Mouse (Mus musculus): ENCODE results near the gene Rasd1.

Gene Rasd1

GRCm38 (mm10) chr11:59964818-59965217, at the start of gene Rasd1:
Gene Rasd1, minus strand, starts transcription at chr11:59964944.
- DNase-seq (ENCODE audit: low read depth, low spot score): peak; percentile 52

GRCm38 (mm10) chr11:60011516-60011915, 46.8 kb upstream of the Rasd1 start:
- DNase-seq (ENCODE audit: low read depth, low spot score): no peak

- no peak for DNase-seq (ENCODE audit: low read depth, low spot score)
These were observed 44.7 kb upstream of the Rasd1 start for GRCm38 (mm10) chr11:60009451-60009850.

DNA sequence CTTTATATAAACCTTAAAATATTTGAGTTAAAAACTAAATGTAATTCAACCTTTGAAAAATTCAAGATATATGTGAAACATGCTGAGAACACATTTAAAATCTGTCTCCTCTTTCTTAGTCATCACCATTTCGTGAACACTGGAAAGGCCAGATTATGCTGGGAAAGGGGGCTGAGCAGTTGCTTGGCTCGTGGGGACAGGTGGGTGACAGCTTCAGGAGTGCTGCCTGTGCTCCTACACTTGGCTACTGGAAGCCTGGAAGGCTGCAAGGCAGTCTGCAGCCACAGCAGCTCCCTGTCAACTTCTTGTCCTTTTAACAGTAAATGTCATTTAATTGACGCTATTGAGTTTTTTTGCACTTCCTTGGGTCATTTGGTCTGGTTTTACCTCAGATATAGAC, 41.1 kb upstream of the Rasd1 start:
- DNase-seq (ENCODE audit: low read depth, low spot score): no peak

DNA sequence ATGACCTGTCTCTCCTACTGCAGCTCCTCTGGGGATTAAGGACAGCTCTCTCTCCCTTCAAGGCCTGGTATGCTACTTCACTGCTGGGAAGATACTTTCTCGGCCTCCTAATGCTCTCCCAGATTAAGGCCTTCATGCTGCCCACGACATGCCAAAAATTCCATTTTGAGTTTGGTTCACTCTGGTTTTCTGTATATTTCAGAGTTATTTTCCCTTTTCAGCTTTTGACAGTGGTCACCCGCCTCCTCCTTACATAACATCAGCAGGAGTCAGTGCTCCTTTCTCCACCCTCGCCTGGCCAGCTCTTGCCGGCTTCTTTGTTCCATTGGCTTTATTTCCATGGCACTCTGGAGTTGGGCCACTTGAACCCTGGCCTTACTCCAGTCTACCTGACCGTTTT, 40.0 kb upstream of the Rasd1 start:
- DNase-seq (ENCODE audit: low read depth, low spot score): no peak

- DNase-seq (ENCODE audit: low read depth, low spot score): no peak
These were observed 39.1 kb upstream of the Rasd1 start for GRCm38 (mm10) chr11:60003811-60004210.

DNA sequence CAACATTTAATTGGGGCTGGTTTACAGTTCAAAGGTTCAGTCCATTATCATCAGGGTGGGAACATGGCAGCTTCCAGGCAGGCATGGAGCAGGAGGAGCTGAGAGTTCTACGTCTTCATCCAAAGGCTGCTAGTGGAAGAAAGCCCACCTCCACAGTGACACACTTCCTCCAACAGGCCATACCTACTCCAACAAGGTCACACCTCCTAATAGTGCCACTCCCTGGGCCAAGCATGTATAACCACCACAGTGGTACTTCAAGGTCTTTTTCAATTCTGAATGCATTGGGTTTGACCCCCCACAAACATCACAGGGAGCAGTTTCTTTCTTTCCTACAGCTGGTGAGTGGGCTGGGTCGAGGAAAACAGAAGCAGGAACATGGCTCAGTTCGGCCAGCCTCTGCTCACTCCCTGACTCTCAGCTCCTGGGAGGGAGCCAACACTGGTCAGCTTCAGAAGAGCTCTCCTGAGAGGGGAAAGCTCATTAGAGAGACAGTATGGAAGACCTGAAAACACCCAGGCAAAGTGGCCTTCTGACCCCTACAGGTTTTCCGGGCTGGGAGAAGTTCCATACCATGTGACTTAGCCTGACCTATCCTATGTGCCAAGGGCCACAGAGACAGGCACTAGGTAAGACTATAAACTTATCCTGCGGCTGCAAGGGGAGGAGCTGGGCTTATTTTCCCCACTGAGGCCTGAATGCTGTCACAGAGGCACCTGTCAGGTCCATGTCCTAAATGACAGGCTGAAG, 36.7 kb upstream of the Rasd1 start:
- no peak for DNase-seq (ENCODE audit: low read depth, low spot score)

DNA sequence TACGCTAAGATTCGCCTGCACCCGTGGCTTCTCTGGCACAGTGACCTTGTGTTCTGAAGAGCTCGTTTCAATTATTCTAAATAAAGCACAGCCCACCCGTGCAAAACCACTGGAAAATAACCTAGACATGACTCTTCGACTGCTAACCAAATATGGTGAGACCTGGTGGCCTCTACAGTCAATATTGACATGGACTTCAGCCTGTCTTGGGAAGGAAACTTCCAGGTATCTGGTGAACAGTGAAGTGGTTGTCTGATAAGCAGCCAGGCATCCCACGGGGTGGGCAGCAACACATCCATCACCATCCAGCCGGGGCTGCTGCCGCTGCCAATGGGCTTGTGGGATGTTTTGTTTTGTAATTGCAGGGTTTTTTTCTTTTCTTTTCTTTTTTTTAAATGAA, 29.6 kb upstream of the Rasd1 start:
- no peak for DNase-seq (ENCODE audit: low read depth, low spot score)

DNA sequence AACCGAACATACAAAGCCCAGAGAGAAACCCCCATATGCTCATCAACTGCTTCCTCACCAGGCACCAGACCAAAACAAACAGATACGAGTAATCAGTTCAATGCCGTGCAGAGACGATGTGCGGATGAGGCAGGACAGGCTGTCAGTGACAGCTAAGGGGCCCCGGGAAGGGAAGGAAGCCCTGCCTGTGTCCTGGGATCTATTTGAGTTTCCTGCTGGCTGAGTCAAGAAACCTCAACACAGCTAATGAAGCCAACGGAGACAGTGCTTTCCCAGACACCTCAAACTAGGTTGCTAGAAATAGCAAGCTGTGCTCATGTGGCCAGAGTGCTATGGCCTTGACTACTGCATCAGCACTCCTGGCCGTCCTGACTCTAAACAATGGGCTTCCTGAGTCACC, 26.6 kb upstream of the Rasd1 start:
- no peak for DNase-seq (ENCODE audit: low read depth, low spot score)

DNA sequence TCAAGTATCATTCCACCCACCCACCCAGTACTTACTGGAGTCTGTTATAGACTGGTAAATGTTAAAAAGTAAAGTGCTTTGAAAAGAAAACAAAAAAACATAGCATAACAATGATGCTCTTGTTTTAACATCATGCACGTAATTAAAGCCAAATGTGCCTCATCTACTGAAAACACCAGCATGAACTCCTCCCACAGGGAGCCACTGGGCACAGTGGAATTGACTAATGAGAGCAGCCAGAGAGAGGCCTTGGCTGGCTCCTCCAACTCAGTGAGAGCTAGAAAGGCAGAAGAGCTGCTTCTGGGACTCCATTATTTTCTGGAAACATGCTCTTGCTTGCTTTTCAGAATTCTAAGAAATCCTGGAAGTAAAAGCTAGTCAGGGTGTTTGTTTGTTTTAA, 24.7 kb upstream of the Rasd1 start:
- no peak for DNase-seq (ENCODE audit: low read depth, low spot score)

DNA sequence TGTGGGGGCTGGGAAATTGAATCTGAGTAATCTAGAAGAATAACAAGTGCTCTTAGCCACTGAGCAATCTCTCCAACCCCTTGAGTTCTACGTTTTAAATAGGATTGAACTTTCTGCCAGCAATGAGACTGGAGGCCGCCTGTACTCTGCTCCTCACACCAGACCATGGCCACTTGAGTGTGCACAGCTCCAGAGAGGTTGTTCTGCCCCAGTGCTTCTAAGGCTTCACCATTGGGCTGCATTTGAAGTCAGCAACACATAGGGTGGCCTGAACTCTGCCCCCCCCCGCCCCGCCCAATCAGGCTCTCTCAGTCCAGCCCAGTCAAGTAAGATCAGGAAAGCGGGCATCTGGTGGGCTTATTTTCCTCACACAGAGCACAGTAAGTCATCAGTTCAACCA, 13.1 kb upstream of the Rasd1 start:
- no peak for DNase-seq (ENCODE audit: low read depth, low spot score)

DNA sequence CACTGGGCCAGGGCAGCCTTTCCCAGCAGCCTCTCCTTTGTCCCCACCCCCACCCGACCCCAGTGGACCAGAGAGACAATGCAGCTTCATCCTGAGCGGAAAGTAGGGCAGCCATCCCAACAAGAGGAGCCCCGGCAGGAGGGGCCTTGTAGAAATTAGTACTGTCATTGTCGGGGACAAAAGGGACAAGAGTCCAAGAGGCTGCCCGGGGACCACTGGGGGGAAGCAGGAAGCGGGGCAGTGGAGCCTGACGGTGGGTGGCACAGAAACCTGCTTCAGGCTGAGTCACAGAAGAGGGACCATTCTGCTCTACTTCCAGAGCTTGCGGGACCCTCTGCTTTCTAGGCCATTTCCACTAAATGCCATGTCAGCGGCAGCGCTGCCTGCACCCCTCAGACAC, 10.5 kb upstream of the Rasd1 start:
- DNase-seq (ENCODE audit: low read depth, low spot score): no peak

GRCm38 (mm10) chr11:59973389-59973788, 8.6 kb upstream of the Rasd1 start:
- DNase-seq (ENCODE audit: low read depth, low spot score): no peak

GRCm38 (mm10) chr11:59971691-59972090, 6.9 kb upstream of the Rasd1 start:
- DNase-seq (ENCODE audit: low read depth, low spot score): no peak

- DNase-seq (ENCODE audit: low read depth, low spot score): no peak
These were observed 6.0 kb upstream of the Rasd1 start for GRCm38 (mm10) chr11:59970780-59971179.

DNA sequence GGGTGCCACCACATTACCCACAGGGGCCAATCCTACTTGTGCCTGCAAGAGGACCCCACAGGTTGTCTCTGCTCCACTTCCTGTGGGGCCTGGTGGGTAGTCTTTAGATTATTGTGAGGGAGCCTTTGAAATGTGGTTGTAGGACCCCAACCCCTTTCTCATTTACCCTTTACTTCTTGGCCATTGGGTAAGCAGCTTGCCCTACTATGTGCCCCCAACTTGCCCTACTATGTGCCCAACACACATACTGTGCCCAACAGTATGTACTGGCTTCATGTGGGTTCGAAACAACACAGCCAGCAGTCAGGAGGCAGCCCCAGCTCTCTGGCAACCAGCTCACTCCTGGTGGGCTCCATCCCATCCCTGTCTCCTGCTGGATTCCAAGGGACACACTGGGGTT, 3.0 kb upstream of the Rasd1 start:
- DNase-seq (ENCODE audit: low read depth, low spot score): no peak

DNA sequence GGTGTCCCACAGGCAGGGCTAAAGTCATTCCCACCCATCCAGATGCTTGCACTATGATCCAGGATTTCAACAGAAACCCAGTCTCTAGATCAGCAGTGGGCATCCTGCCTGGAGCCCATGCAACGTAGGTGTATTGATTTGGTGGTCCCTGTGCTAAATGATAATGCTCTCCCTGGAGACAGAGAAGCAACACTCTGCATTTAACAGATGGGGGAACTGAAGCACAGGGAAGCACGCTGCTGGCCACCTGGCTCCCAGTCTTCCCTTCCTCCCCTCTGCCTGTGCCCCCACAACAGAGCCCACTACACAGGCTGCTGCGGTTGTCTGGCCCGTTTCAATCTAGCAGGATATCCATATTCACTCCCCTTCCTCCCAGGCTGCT, 1.3 kb upstream of the Rasd1 start:
- no peak for DNase-seq (ENCODE audit: low read depth, low spot score)

GRCm38 (mm10) chr11:59965227-59966101, 720 bp upstream of the Rasd1 start:
- peak; percentile 67 for DNase-seq (ENCODE audit: low read depth, low spot score)

DNA sequence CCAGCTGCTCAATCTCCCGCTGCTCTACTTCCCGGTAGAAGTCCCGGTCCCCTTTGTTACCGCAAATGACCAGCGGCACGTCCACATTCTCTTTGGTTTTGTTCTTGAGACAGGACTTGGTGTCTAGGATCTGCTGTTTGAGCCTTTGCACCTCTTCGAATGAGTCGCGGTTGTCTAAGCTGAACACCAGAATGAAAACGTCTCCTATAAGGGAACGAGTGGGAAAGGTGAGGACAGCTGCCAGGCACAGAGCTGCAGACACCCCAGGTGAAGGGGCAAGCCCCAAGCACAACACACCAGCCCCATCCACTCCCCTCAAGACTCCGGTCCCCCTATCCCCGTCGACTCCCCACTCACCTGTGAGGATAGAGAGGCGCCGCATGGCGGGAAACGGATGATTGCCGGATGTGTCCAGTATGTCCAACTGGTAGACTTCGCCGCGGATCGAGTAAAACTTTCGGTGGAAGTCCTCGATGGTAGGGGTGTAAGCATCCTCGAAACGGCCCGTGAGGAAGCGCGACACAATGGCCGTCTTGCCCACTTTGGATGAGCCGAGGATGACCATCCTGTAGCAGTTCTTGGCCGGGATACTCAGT, 483 bp downstream of the Rasd1 start:
- no peak for DNase-seq (ENCODE audit: low read depth, low spot score)

- peak; percentile 11 for DNase-seq (ENCODE audit: low read depth, low spot score)
These were observed 1.2 kb downstream of the Rasd1 start for GRCm38 (mm10) chr11:59963364-59964162.

DNA sequence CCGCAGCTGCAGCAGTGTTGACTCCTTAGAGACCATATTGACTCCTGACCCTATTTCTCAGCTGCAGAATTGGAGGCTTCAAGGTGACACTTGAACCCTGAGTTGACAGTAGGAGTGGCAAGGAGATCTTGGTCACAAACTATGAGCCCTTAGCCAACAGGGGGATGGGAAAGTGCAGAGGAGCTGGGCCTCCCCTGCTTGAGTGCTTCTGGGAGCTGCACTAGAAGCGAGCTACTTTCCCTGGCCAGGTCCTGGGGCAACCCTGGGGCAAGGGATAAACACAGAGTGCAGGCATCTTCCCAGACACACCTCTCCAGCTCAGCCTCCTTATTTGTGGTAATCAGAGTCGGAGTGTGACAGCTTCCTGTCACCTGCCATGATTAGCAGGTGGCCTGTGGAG, 2.2 kb downstream of the Rasd1 start:
- no peak for DNase-seq (ENCODE audit: low read depth, low spot score)

- DNase-seq (ENCODE audit: low read depth, low spot score): no peak
These were observed 3.3 kb downstream of the Rasd1 start for GRCm38 (mm10) chr11:59961338-59961875.
